ENCODE assay signal across 21 mouse cellular contexts in the genomic region with DNA sequence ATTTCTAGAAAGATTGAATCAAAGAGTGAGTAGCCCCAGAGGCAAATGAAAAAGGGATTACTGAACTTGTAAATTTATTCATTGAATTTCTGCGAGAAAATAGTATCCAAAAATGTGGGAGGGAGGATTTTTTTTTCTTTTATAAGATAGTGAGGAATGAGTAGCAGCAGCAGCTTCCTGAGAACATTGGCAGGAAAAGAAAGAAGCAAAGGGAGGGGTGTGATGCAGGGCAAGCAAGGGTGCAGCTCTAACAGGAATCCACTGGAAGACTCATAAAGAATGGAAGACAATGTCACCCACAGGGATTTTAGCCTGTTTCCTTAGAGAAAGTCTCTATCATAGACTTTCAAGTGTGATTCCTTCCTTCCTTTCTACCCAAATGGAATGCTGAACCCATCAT.
DNase-seq lines count a peak whose midpoint lies in the region; TF ChIP-seq lines count a peak whose summit lies in the region.
"Had no signal": no experiment of that assay in that cellular context is flagged by ENCODE, and none has a peak within 500 bp of the region (broad histone marks: within the 10 kb centered on the region; RNA-seq: fewer than 3 reads in every experiment).

No protein-coding gene starts in this region.

- WGBS in midbrain, embryonic 10.5 days, result 82% methylated on average over 1 of the region's 1 CpGs

- no peak for TF ChIP-seq POLR2A in brain, embryonic 14.5 days (IDR thresholded peaks at IDR 0.05; ENCODE audit: borderline replicate concordance, extremely low read depth, insufficient read depth, insufficient read length, poor library complexity, severe bottlenecking)

- H3K27ac ChIP-seq in left cerebral cortex, adult 2 months, result peak overlapping the region; percentile 7; the same call in 1 of the 2 replicates
- H3K27ac ChIP-seq in midbrain, embryonic 10.5 days (replicated peaks), result no peak overlapping the region
- H3K27ac ChIP-seq: embryonic facial prominence, embryonic 13.5 days; embryonic facial prominence, embryonic 15.5 days; forebrain, embryonic 10.5 days; forebrain, embryonic 12.5 days had no signal

- no peaks in the 10 kb centered on the region for H3K36me3 ChIP-seq in midbrain, embryonic 10.5 days
- H3K36me3 ChIP-seq: embryonic facial prominence, embryonic 13.5 days; embryonic facial prominence, embryonic 15.5 days; forebrain, embryonic 10.5 days; forebrain, embryonic 12.5 days had no signal

- H3K9me3 ChIP-seq in midbrain, embryonic 10.5 days (replicated peaks), result no peaks in the 10 kb centered on the region
- H3K9me3 ChIP-seq: embryonic facial prominence, embryonic 13.5 days; embryonic facial prominence, embryonic 15.5 days; forebrain, embryonic 10.5 days; forebrain, embryonic 12.5 days had no signal

- DNase-seq in left cerebral cortex, adult 2 months (ENCODE audit: extremely low spot score in 1 of 2, low spot score in 2 of 2), result no peak
- DNase-seq in left cerebral cortex, adult 11 months (ENCODE audit: low spot score), result no peak
- DNase-seq in brain, adult 2 months (ENCODE audit: low read depth, low spot score), result peak; percentile 61
- peak; percentile 17 for DNase-seq in brain, embryonic 14.5 days (ENCODE audit: low read depth)
- DNase-seq in gastrocnemius, postnatal 4 days (ENCODE audit: low spot score in 2 of 2), result no peak
- DNase-seq in midbrain, embryonic 10.5 days (ENCODE audit: low spot score), result no peak
- DNase-seq: adrenal gland, adult 2 months; adrenal gland, postnatal 10 days; adrenal gland, postnatal 25 days; cerebellum, adult 11 months; cerebellum, adult 18-20 months; cerebellum, adult 8-10 months; cerebellum, adult 9-11 months; cerebellum, postnatal 14 days; cerebellum, postnatal 36 days; embryo, embryonic 11 days had no signal

- no peaks in the 10 kb centered on the region for H3K4me1 ChIP-seq in midbrain, embryonic 10.5 days
- H3K4me1 ChIP-seq: embryonic facial prominence, embryonic 13.5 days; embryonic facial prominence, embryonic 15.5 days; forebrain, embryonic 10.5 days; forebrain, embryonic 12.5 days had no signal

- intact Hi-C loops in left cerebral cortex, adult 2 months (cut with DNase I), result no loop called here

- H3K27me3 ChIP-seq in midbrain, embryonic 10.5 days (ENCODE audit: low read depth, poor library complexity, severe bottlenecking), result no peaks in the 10 kb centered on the region
- H3K27me3 ChIP-seq: embryonic facial prominence, embryonic 13.5 days; embryonic facial prominence, embryonic 15.5 days; forebrain, embryonic 12.5 days had no signal

- TF ChIP-seq CTCF in left cerebral cortex, adult 2 months (IDR thresholded peaks at IDR 0.05), result no peak
- no peak for TF ChIP-seq CTCF in brain, embryonic 14.5 days (IDR thresholded peaks at IDR 0.05; ENCODE audit: borderline replicate concordance, extremely low read depth, insufficient read depth, insufficient read length)

- no peak overlapping the region for H3K4me3 ChIP-seq in left cerebral cortex, adult 2 months
- no peak overlapping the region for H3K4me3 ChIP-seq in midbrain, embryonic 10.5 days
- H3K4me3 ChIP-seq: embryonic facial prominence, embryonic 13.5 days; embryonic facial prominence, embryonic 15.5 days; erythroblast, embryonic 14.5 days; forebrain, embryonic 10.5 days; forebrain, embryonic 12.5 days had no signal

Comparison
In these comparisons a context has a peak if more than half of its experiments do, and no peak if none do; other contexts are left out.
1. DNase-seq: peak in brain, adult 2 months (single experiment) and brain, embryonic 14.5 days (single experiment); none in left cerebral cortex, adult 2 months (0 of 2), left cerebral cortex, adult 11 months (single experiment), gastrocnemius, postnatal 4 days (0 of 2) and midbrain, embryonic 10.5 days (single experiment).